Mouse (Mus musculus): Measurements from ENCODE around the gene Igfbp5. TPM values are rescaled to one million over a fixed set of nuclear protein-coding genes. Genes with fewer than 3 reads are reported as not detected.

The Igfbp5 gene
- total RNA-seq (2021), result 100 to 1,000 TPM; 112 to 149 TPM

DNA sequence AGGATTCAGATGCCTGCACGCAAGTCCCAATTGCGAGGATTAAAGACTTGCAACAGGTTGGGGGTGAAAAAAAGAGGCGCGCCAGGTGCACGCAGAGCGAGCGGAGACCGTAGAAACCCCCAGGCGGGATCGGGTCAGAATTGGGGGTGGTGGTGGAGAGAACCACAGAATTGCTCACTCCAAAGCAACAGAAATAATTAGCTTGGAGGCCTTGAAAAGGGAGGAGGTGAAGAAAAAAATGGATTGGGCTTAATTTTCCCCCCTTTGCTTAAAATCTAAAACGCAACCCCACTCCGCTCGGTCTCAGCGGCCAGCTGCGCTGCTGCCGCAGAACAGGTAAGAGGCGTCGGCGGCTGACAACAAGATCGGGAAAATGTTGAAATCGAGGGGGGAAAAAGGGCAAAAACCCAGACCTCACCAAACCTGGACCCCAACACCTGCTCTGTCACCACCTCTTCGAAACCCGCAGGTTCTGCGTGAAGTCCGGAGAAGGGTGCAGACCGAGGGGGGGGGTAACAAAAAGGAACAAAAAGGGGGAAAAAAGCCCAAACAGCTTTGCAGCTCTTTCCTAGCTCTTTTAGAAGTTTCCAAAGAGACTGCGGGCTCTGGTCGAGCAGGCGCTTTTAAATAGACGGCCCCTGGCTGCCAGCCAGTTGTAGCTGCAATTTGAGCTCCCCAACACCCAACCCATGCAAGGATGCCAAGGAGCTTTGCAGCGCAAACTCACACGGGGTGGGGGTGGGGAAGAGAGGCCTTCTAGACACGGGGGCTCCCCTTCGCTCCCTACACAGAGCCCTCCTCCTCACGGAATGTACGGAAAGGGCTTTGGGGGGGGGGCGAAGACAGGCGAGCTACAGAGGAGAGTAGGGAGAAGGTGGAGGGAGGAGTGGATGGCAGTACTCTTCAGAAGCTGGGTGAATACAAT is at the start of gene Igfbp5:
Igfbp5 (minus strand) TSS at position 598 of the 925 bp plus-strand sequence.
- intact Hi-C loops (cut with DNase I), result loop anchor here (5.0 to 10.0 kb wide), 3 partner anchors 128 to 630 kb away; no protein-coding TSS in a partner anchor
- DNase-seq (ENCODE audit: low spot score), result peak; percentile 54

DNA sequence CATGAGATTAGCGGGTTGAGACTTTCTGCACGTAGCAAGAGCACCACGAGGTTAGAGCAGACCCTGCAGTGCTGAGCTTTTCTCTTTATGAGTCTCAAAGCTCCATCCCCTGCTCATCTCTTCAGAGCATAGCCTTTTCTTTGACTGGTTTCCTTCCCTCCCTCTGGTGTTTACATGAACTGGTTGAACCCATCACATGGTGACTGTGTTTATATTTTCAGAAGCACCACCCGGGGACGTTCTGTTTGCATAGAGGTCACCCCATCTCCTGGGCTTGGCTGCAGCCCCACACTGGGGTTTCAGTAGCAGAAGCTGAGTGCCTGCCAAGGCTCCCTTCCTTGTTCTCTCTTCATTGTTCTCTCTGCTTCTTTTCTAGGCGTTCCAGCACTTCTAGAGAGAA is 40.1 kb upstream of the Igfbp5 start:
- intact Hi-C loops (cut with DNase I), result no loop called here
- peak; percentile 16 for DNase-seq (ENCODE audit: low spot score)

DNA sequence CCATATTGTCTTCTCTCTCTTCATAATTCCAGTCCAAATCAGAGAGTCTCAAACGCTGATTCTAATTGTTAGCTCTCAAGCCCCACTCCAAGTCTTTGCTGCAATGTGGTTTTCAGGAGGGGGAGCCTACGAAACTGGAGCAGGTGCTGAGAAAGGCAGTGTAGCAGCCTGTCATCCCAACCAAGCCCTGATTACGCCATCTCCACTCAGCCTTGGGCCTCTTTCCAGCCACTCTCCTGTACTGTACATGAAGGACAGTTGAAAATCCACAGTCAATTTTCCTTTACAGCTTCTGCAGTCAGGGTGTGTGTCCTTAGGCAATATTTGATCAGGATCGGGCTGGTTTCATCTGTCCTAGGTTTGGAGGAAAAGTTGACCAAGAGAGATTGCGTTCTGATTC is 38.4 kb upstream of the Igfbp5 start:
- intact Hi-C loops (cut with DNase I), result no loop called here
- no peak for DNase-seq (ENCODE audit: low spot score)

DNA sequence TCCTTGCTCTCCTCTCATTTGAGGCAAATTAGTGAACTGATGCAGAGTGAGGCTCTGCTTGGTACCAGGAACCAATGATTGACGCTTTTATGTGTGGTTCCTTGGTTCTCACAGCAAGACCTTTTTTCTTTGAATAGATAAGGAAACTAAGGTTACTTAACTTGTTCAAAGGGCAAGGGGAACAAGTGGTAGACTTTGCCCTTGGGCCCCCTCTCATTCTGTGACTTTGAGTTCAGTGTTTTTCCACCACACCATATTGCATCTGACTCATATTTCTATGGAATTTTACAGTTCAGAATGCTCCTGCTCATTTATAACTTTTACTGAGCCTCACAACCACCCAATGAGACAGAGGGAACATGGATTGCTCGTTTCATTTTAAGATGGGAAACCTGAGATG is 21.1 kb upstream of the Igfbp5 start:
- intact Hi-C loops (cut with DNase I), result no loop called here
- DNase-seq (ENCODE audit: low spot score), result no peak

DNA sequence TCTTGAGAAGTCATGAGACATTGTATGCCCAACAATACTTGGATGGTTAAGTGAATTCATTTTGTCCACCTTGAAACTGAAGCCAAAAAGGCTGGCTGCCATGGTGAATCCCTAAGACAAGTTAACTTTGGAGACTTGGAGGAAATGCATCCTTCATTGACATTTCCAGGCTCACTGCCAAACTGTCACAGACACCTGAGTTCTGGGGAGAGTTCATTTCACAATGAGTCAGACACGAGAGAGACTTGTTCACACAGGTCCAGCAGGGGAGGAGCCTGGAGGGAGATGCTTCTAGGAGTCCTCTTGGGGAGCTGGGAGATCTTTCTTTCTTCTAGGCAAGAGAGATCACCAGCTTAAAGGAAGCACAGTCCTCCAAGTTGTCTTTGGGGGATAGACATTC is 13.2 kb upstream of the Igfbp5 start:
- intact Hi-C loops (cut with DNase I), result no loop called here
- no peak for DNase-seq (ENCODE audit: low spot score)

DNA sequence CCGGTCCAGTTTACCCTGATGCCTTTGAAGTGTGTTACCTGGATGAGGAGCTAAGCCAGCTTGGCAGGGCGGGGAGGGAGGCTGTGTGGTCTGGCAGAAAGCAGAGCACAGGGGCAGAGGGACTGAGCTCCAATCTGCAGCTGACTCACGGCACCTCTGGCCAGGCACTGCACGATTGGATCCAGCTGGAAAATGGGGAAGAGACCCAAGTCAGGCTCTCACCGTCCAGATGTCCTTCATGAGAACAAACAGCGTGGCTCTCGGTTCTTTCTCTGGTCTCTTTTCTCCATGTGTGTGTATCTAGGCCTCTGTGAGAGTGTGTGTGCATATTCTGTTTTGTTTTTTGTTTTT is 11.1 kb upstream of the Igfbp5 start:
- peak; percentile 53 for DNase-seq (ENCODE audit: low spot score)
- intact Hi-C loops (cut with DNase I), result no loop called here

DNA sequence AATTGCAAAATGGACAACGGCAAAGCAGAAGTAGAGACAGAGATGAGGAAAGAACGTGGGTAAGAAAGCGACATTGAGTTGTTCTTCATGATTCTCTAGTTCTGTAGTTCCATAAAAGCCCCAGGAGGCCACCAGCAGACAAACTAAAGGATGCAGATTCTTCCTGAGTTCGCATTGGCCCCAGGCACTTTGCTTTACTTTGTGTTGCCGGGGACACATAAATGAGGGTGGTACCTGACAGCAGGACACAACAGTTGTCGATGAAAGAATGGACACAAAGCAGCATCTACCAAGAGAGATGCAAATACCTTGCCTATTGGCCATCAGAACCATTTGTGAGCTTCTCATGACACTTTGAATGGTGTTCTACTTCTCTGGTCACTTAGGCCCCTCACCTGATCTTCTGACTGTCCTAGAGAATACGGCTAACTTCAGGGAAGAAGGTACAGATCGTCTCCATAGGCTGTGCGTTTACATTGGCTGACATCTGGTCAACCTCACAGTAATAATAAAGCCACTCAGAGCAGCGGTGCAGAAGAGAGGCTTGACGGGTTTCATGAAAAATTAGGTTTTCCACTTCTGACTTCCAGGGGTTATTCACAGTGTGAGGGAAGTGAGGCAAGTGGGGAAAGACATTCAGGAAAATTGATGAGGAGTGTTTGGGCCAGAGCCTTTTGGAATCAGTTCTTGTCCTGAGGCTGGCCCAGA is 10.6 kb upstream of the Igfbp5 start:
- intact Hi-C loops (cut with DNase I), result no loop called here
- no peak for DNase-seq (ENCODE audit: low spot score)

DNA sequence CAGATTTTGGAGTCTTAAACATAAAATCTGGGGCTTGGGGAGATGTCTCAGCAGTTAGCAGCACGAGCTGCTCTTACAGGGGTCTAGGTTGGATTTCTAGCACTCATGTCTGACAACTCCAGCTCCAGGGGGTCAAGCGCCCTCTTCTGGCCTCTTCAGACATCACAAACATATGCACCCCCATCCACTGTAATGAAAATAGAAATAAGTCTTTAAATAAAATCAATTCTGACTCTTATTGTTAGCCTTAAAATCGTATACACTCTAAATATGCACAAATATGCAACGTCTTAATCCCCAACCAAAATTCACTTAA is 4.6 kb upstream of the Igfbp5 start:
- no peak for DNase-seq (ENCODE audit: low spot score)
- intact Hi-C loops (cut with DNase I), result loop anchor here (2.0 to 10.0 kb wide), 4 partner anchors 123 to 626 kb away; no protein-coding TSS in a partner anchor

DNA sequence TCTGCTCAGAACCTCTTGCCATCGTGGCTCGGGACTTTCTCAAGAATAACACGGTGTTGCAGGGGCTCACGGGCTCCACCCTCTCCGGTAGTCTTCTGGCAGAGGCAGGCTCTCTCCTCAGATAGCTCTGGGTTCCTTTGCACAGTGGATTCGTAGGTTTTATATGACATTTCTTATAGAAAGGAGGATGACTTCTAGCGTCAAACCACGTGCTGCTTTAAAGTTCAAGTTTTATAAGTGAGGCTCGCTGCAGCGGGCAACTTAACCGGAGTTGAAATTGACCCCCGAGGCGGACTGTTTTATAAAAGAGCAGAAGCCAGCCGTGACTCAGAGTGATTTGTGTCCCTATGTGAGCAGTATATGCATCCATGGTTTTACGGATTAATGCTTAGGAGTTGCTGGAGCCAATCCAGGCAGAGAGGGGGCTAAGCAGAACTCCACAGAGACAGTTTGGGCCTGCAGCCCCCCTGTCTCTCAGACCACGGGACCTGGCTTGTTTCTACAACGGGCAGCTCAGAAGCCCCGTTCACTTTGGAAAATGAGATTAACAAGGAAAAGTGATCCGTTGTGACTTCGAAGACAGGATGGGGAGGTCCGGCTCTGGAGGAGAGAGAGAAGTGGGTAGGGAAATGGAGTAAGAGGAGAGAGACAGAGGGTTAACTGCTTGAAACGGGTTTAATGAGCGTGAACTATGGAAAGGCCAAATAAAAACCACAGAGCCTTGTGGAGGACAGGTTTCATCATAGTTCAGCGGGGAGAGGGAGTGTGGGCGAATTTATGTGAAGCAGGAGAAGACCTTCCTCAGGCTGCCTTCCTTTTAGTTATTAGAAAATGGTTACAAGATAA is 4.0 kb upstream of the Igfbp5 start:
- DNase-seq (ENCODE audit: low spot score), result no peak
- intact Hi-C loops (cut with DNase I), result loop anchor here (1.0 to 10.0 kb wide), 5 partner anchors 124 to 626 kb away; no protein-coding TSS in a partner anchor

DNA sequence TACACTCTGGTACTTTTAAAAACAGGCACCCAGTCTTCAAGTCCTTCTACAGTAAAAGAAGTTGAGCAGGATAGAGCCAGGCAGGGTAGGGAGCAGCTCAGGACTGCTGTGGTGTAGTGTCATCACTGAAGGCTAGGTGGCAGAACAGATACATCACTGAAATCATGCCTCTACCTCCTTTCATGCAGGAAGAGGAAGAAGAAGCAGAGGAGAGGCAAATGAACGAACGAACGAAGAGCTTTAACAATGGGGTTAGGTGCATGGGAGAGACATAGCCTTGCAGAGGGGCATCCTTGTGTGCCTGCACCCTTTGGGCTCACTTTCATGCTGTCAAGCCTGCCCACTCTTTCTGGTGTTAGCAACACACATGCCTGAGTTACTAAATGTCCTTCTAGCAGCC is 3.2 kb upstream of the Igfbp5 start:
- intact Hi-C loops (cut with DNase I), result loop anchor here (1.0 to 10.0 kb wide), 6 partner anchors 124 to 627 kb away; no protein-coding TSS in a partner anchor
- no peak for DNase-seq (ENCODE audit: low spot score)

DNA sequence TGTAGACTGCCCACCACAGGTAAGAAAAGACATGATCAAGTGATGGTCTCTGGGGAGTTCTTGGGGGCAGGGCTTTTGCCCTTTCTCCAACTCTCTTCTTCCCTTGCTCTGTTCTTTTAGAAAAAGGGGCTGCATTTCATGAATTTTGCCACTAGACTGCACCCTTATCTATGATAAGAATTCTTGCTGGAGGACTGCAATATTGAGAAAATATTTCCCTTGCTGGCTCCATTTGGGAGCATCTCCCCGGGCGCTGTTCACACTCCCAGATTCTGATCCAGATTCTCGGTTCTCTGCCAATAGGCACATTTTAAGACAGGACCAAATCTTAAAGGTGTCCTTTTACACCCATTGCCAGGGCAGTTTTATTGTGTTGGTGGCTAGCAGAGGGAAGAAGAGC is 1.4 kb upstream of the Igfbp5 start:
- no peak for DNase-seq (ENCODE audit: low spot score)
- intact Hi-C loops (cut with DNase I), result loop anchor here (2.0 to 10.0 kb wide), 4 partner anchors 126 to 629 kb away; no protein-coding TSS in a partner anchor

DNA sequence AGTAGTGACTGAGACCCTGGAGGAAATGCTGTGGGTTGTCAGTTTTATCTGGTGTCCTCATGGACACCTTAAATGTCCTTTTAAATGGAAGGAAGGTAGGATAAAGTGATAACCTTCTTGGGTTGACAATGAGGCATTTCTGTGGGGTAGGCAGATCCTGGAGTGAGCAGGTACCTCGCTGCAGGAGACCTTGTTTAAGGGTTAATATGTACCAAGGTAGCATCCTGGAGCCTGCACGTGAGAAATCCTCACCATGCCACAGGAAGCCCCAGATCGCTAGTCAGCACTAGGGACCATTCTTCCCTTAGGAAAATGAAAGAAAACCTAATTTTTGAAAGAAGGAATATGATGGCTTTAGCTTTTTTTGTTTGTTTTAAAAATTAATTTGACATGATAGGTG is 1.0 kb upstream of the Igfbp5 start:
- intact Hi-C loops (cut with DNase I), result loop anchor here (2.0 to 10.0 kb wide), 4 partner anchors 127 to 629 kb away; no protein-coding TSS in a partner anchor
- DNase-seq (ENCODE audit: low spot score), result no peak

DNA sequence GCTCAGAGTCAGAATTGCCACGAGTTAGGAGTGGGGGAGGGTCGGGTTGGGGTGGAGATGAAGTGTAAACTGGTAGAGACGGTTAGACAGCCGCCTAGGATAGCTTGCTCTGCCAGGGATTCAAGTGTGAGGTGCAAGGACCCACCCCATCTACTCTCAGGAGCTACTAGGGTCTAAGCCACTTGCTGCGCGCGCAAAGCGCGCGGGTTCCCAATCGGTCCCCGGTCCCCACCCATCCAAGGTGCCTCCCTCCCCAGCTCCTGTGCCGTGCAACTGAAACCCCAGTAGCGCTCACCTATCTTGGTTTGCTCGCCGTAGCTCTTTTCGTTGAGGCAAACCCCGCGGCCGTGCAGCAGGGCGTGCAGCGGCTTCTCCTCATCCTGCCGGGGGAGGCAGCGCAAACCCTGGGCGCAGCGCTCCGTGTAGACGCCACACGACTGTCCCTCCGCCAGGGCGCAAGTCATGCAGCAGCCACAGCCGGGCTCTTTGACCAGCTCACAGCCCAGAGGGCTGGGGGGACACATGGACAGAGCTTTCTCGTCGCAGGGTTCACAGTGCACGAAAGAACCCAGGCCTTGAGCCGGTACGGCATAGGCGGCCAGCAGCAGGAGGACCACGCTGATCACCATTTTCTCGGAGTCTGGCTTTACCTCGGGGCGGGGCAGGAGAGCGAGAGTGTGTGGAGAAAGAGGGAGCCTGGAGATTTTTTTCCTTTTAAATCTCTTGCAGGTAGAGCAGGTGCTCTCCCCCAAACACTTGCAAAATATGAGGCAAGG is 985 bp downstream of the Igfbp5 start:
- no peak for DNase-seq (ENCODE audit: low spot score)
- intact Hi-C loops (cut with DNase I), result loop anchor here (10.0 kb wide), 2 partner anchors 491 to 631 kb away; no protein-coding TSS in a partner anchor

DNA sequence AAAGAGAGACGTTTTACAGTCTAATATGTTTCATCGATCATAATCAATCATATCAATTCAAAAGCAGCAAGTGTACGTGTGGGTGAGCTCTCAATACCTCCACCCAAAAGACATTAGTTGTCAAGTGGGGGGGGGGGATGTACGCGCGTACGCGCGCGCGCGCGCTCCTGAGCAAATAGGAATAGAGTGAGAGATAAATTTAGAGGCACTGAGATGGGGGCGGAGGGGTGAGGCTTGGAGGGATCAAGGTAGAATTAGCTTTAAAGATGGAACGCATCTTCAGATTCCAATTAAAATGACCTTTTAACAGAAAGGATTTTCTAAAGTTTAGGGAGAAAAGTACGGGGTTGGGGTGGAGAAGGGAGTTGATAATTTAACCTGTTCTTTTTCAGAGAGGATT is 1.6 kb downstream of the Igfbp5 start:
- intact Hi-C loops (cut with DNase I), result loop anchor here (10.0 kb wide), 2 partner anchors 492 to 632 kb away; no protein-coding TSS in a partner anchor

DNA sequence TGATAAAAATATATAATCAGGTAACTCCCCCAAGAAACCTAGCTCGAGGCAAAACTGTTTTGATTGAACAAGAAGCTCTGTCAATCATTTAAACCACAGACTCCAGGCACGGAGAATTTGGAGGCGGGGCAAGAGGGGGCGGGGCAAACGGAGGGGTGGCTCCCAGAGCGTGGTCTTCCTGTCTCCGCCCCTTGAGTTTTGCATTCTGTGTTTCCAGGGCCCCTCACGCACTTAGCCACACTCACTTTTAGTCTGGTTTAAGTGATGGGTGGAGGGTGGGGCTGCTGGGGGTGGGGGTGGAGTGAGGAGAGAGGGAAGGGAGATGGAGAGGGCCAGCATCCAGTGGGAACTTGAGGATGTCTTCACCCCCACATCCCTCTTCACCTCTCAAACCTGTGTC is 2.2 kb downstream of the Igfbp5 start:
- no peak for DNase-seq (ENCODE audit: low spot score)
- intact Hi-C loops (cut with DNase I), result loop anchor here (10.0 kb wide), 2 partner anchors 492 to 632 kb away; no protein-coding TSS in a partner anchor

More for the DNA sequence above, 1.6 kb downstream of the Igfbp5 start:
- no peak for DNase-seq (ENCODE audit: low spot score)

DNA sequence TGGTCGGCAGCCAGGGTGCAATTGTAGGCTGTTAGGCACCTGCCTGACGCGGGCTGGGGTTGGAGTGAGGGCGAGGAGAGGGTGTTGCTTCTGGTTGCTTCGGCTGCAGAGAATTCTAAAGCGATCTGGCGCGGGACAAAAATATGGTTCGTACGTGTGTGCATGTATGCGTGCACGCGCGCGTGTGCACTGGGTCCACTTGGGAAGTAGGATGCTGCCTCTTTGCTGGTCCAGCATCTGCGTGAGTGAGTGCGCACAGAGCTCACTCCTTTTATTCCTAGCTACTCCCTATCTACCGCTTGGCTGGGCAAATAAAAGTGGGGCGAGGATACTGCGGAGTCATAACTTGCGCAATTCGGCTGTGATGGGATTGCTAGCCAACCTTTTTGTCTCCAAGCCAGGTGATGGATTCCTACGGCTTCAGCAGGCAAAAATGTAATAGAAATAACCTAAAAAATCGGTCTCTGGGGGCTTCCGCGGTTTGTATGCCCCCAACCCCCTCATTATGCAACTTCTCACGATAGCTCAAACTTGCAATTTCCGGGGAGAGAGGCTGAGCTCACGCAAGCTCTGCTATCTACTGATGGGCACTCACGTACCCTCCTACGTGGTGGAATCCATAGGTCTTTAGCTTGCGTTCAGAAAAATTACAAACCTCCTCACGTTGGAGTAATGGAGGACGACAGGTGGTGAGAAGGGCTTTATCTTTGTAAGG is 2.8 kb downstream of the Igfbp5 start:
- DNase-seq (ENCODE audit: low spot score), result no peak
- intact Hi-C loops (cut with DNase I), result loop anchor here (10.0 kb wide), 2 partner anchors 493 to 633 kb away; no protein-coding TSS in a partner anchor

DNA sequence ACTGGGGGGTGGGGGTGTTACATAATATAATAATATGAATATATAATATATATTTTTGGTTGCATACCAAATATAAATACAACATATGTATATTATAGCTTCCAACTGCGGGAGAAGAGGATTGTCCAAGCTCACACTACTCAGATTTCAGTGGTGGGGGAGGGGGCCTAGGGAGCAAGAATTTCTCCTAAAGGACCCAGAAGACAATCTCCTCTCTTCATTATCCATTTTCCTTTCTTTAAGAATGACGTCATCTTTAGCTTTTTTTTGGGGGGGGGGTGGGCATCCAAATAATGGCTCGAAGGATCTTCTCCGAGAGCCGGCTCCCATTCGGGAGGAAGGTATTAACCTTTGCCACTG is 3.4 kb downstream of the Igfbp5 start:
- intact Hi-C loops (cut with DNase I), result loop anchor here (10.0 kb wide), 2 partner anchors 493 to 633 kb away; no protein-coding TSS in a partner anchor
- no peak for DNase-seq (ENCODE audit: low spot score)

DNA sequence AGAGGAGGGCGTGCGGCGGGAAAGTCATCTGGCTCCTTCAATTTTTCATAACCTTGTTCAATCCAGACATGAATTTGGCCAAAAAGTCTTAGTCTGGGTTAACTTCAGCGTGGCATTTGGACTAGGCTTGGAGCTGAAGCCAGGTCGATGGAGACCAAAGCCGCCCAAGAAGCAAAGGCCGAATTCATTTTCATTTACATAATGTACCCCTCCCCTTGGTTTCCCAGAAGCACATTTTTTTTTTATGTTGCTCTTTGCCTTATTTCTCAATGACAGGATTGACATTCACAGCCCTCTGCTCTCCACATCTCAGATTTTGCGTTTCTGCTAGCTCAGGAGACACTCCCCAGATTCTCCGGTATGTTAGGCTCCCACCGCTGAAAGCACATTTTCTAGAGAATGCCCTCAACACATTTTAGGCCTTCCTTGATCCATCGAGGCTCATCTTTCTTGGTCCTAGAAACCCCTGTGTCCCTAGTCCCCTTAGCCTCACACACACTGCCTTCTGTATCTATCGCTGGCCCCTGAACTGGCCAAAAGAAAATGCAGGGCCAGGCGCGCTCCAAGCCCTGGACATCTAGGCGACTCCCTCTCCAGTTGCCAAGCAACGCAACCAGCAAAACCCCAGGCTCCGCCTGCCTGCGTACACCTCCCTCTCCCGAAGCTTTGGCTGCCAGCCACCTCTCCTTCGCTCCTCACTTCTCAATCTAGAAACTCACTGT is 3.9 kb downstream of the Igfbp5 start:
- intact Hi-C loops (cut with DNase I), result loop anchor here (10.0 kb wide), 2 partner anchors 494 to 634 kb away; no protein-coding TSS in a partner anchor
- peak; percentile 73 for DNase-seq (ENCODE audit: low spot score)

Data from heart, postnatal 25 days (tissue).